Mouse (Mus musculus): Measurements from ENCODE around the gene Gfm1.

Gfm1 gene

DNA sequence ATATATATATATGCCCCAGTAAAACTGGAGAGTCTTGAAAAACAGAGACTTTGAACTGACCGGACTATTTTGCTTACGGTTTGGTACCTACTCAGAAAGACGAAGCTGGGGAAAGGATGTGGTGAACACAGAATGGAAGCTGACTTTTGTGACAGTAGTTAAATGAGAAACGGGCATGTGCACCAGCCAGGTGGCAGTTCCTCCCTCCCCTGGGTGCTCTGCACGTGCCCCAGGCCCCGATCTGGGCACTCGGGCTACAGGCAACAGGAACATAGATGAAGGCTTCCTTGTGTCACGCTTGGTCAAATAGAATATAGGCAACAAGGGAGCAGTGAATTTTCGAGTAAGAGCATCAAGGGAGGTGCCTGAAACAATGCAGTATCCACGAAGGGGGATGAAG is 66.4 kb downstream of the Gfm1 start:
- no peak for DNase-seq (ENCODE audit: low read depth, low spot score)

- DNase-seq (ENCODE audit: low read depth, low spot score) = no peak
These were observed 68.1 kb downstream of the Gfm1 start for GRCm38 (mm10) chr3:67497998-67498397.

GRCm38 (mm10) chr3:67498773-67499405 is 69.0 kb downstream of the Gfm1 start:
- no peak for DNase-seq (ENCODE audit: low read depth, low spot score)

GRCm38 (mm10) chr3:67499406-67499791 is 69.5 kb downstream of the Gfm1 start:
- no peak for DNase-seq (ENCODE audit: low read depth, low spot score)

DNA sequence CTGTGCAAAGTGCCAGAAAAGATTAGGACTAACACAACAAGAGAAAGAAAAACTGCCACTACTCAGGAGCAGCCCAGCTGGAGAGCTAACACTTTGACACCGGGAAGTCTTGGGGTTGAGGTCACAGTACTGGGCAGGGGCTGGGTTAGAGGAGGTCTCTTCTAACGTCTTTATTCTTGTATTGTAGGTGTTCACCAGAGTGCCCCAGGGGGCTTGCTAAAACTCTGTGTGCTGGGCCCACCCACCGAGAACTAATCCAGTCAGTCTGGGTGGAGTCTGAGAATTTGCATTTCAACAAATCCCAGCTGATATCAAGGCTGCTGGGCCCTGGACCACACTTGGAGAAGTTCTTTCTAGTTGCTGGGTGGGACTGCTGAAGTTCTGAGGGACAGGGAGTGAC is 74.0 kb downstream of the Gfm1 start:
- DNase-seq (ENCODE audit: low read depth, low spot score) = peak; percentile 83

GRCm38 (mm10) chr3:67505286-67505685 is 75.4 kb downstream of the Gfm1 start:
- DNase-seq (ENCODE audit: low read depth, low spot score) = no peak

GRCm38 (mm10) chr3:67508216-67508892 is 78.5 kb downstream of the Gfm1 start:
- peak; percentile 65 for DNase-seq (ENCODE audit: low read depth, low spot score)

- DNase-seq (ENCODE audit: low read depth, low spot score) = peak; percentile 78
These were observed 82.9 kb downstream of the Gfm1 start for GRCm38 (mm10) chr3:67512807-67513206.

GRCm38 (mm10) chr3:67514801-67515273 is 84.9 kb downstream of the Gfm1 start:
- peak; percentile 16 for DNase-seq (ENCODE audit: low read depth, low spot score)

DNA sequence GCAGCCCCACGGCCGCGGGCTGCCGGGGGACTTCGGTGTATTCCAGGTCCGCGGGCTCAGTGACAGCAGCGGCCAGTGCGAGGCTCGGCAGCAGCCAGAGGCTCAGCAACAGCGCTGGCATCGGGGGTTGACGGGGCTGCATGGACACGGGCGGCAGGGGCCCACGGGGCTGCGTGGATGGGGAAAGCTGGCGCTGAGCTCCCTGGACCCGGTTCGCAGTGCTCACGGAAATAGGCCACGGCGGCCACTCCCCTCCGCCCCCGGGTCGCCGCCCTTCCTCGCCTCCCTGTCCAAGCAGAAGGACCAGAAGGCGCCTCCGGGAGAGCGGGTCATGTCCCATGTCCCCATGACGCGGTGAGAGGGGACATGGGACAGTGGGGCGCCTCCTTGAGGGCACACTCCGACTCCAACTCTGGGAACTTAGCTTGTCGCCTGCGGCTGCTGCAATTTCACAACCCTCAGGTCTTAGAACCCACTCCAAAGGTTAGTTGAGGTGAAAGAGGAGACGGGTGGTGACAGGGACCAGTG is 85.4 kb downstream of the Gfm1 start, which contains the start of gene Rarres1:
TSS of gene Rarres1 (minus strand) at position 250 of the 528 bp plus-strand sequence.
- DNase-seq (ENCODE audit: low read depth, low spot score) = no peak

DNA sequence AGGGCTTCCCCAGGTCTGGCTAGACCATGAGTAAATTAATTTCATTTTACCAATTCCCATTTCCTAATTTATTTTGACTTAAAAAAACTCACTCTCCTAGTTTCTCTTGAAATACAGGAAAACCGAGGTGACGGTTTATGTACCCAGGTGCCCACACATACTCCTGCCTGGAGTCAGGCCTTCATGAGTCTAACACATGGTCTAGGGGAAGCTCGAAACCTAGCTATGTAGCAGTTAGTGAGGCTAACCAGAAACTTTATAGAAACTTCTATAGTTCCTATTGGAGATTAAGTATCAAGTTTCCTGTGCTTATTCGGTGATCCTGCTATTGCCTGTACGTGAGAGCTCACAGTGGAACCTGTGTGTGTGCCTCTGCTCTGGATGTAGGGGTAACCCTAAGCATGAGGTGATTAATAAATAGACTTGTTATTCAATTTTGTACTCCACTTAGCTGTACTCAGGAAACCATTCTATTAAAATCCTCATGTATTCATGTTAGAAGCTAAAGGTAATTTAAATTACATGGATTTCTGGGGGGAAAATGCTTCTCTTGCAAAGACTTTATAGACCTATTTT is 90.8 kb downstream of the Gfm1 start:
- no peak for DNase-seq (ENCODE audit: low read depth, low spot score)

DNA sequence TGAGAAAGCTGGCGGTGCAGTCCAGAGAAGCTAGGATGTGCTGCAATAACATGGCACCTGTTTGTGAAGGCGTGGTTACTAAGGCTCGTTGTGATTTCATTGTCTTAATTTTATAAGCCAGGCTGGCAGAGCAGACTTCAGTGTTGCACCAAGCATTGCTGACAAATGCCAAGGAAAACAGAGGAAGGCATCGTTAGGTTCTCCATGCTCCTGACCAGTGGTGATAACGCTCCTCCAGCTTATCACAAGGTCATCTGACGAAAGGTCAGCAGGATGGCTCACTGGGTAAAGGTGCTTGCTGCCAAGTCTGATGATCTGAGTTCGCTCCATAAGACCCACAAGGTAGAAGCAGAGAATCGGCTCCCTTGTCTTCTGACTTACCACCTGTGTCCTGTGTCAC is 92.8 kb downstream of the Gfm1 start:
- no peak for DNase-seq (ENCODE audit: low read depth, low spot score)

DNA sequence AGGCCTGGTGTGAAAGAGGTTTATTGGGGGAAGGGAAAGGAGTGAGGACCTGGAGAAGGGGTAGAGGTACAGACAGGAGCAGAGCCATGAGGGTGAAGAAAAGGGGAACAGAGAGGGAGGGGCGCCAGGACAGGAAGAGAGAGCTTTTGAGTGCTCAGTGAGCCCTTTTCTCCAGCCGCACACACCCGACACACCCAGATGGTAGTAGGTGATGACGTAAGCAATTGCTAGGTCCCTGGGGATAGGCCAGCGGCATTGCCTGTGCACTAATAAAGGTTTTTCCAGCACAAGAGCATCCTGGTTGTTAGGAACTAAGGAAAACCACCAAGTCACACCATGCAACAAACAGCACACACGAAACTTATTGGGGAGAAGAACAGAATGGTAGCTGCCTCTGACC is 94.9 kb downstream of the Gfm1 start:
- DNase-seq (ENCODE audit: low read depth, low spot score) = no peak

Data from R1 (cell line).